Mouse (Mus musculus) neural tube, embryonic 14.5 days (tissue): Measurements from ENCODE around the gene Kcnh3. TPM values are rescaled to one million over a fixed set of nuclear protein-coding genes. Genes with fewer than 3 reads are reported as not detected.

Experiments
- ATAC-seq: fragments of 200-750 bp; cut with Nextera tagmentation; 2 replicates; pipeline ENCODE4 v1.8.0; 2017; ENCODE audit warnings: low read depth, mild to moderate bottlenecking, moderate TSS enrichment, moderate library complexity
- H3K27ac ChIP-seq: fragments of 300-500 bp; sonication (generic); 2 replicates; pipeline ENCODE4 v1.5.1; 2014; ENCODE audit warnings: low read depth, mild to moderate bottlenecking, control low read depth, low read length, moderate library complexity, mixed read lengths
- H3K27me3 ChIP-seq: fragments of 300-500 bp; sonication (generic); 2 replicates; pipeline ENCODE4 v1.6.1; 2014; ENCODE audit warnings: low read length; ENCODE audit not compliant: control insufficient read depth, insufficient read depth
- H3K36me3 ChIP-seq: fragments of 300-500 bp; sonication (generic); 2 replicates; pipeline ENCODE4 v1.6.1; 2014; ENCODE audit warnings: low read length, mixed read lengths; ENCODE audit not compliant: control insufficient read depth, insufficient read depth
- H3K4me1 ChIP-seq: fragments of 300-500 bp; sonication (generic); 2 replicates; pipeline ENCODE4 v1.6.1; 2014; ENCODE audit warnings: low read length; ENCODE audit not compliant: control insufficient read depth, insufficient read depth
- H3K4me2 ChIP-seq: fragments of 300-500 bp; sonication (generic); 2 replicates; pipeline ENCODE4 v1.6.1; 2014; ENCODE audit warnings: mild to moderate bottlenecking, low read depth, low read length, control low read depth
- H3K4me3 ChIP-seq: fragments of 300-500 bp; sonication (generic); 2 replicates; pipeline ENCODE4 v1.5.1; 2014; ENCODE audit warnings: low read depth, low read length, control low read depth, mixed read lengths
- H3K9ac ChIP-seq: fragments of 300-500 bp; sonication (generic); replicated peaks from 2 replicates; pipeline ENCODE4 v1.6.1; 2014; ENCODE audit warnings: low read depth, mild to moderate bottlenecking, control low read depth, low read length, mixed read lengths
- H3K9me3 ChIP-seq: fragments of 300-500 bp; sonication (generic); 2 replicates; pipeline ENCODE4 v1.6.1; 2016; ENCODE audit warnings: low read length; ENCODE audit not compliant: control insufficient read depth
- WGBS: fragments of 180-500 bp; shearing (Covaris S2); extraction: QIAGEN DNeasy Blood & Tissue Kit; methylation state at CpG from one replicate; pipeline ENCODE4 v1.1.7; 2014; 5-methylcytosine and 5-hydroxymethylcytosine counted together
- polyA plus RNA-seq: library from polyadenylated mRNA; unstranded; fragments of >200 nt; fragmentation: Nextera tagmentation; extraction: Ambion mirVana; gene quantifications from 2 replicates; pipeline ENCODE4 v1.2.1, GENCODE M21; 2014

Gene Kcnh3
- polyA plus RNA-seq, 1 experiment from 2014 or later = 0.66 TPM

- no peak for ATAC-seq
- 0 out of 2 replicates have a peak, but pooled peaks cover 3% of the 10 kb centered on the region for H3K4me1 ChIP-seq
- H3K27me3 ChIP-seq = no peaks in the 10 kb centered on the region
- no peak overlapping the region for H3K4me2 ChIP-seq
- WGBS = 93% methylated on average over 11 of the region's 11 CpGs
- H3K36me3 ChIP-seq = no peaks in the 10 kb centered on the region
- no peak overlapping the region for H3K4me3 ChIP-seq
- no peak overlapping the region for H3K9ac ChIP-seq
- no peaks in the 10 kb centered on the region for H3K9me3 ChIP-seq
- no peak overlapping the region for H3K27ac ChIP-seq
Measured at GRCm38 (mm10) chr15:99290586-99290985, 65.9 kb downstream of the Kcnh3 start.

Other genes with a start within 250 kb of the Kcnh3 start
- 7.3 and 11.5 TPM in 2 replicates for gene Tuba1c, start 195.0 kb upstream of the Kcnh3 start, polyA plus RNA-seq
- gene Prph, start 169.7 kb upstream of the Kcnh3 start, polyA plus RNA-seq = 68.8 and 298 TPM in 2 replicates
- 2.4 and 3.3 TPM in 2 replicates for gene Troap, start 150.3 kb upstream of the Kcnh3 start, polyA plus RNA-seq
- gene C1ql4, start 137.0 kb upstream of the Kcnh3 start, polyA plus RNA-seq = 3.2 and 3.6 TPM in 2 replicates
- 0.21 and 0.45 TPM in 2 replicates for gene Dnajc22, start 131.7 kb upstream of the Kcnh3 start, polyA plus RNA-seq
- gene Spats2, start 98.9 kb upstream of the Kcnh3 start, polyA plus RNA-seq = 32.6 and 41.6 TPM in 2 replicates
- 202 and 213 TPM in 2 replicates for gene Mcrs1, start 27.1 kb downstream of the Kcnh3 start, polyA plus RNA-seq
- 96.9 and 113 TPM in 2 replicates for gene Prpf40b, start 70.2 kb downstream of the Kcnh3 start, polyA plus RNA-seq
- 0.53 and 0.66 TPM in 2 replicates for gene Fam186b, start 71.0 kb downstream of the Kcnh3 start, polyA plus RNA-seq
- gene Fmnl3, start 145.6 kb downstream of the Kcnh3 start, polyA plus RNA-seq = 7.3 and 8.8 TPM in 2 replicates
- 245 and 257 TPM in 2 replicates for gene Tmbim6, start 168.0 kb downstream of the Kcnh3 start, polyA plus RNA-seq
- 16.5 and 18.7 TPM in 2 replicates for gene Nckap5l, start 232.9 kb downstream of the Kcnh3 start, polyA plus RNA-seq
- 19.7 and 20.2 TPM in 2 replicates for gene Bcdin3d, start 249.9 kb downstream of the Kcnh3 start, polyA plus RNA-seq